Mouse (Mus musculus) brown adipose tissue, adult 24 weeks (tissue): ENCODE data around the gene Setd1a. TPM values are rescaled to one million over a fixed set of nuclear protein-coding genes. Genes with fewer than 3 reads are reported as not detected.

Experiments used
- H3K27ac ChIP-seq: fragments of 200-500 bp; replicated peaks from 2 replicates; pipeline ENCODE4 v1.5.1; 2012; ENCODE audit warnings: low read depth, mild to moderate bottlenecking, low read length
- H3K4me1 ChIP-seq: fragments of 200-500 bp; 2 replicates; pipeline ENCODE4 v1.6.1; 2012; ENCODE audit warnings: low read length, mixed read lengths; ENCODE audit not compliant: control insufficient read depth, insufficient read depth, insufficient read length
- H3K4me3 ChIP-seq: fragments of 200-500 bp; 2 replicates; pipeline ENCODE4 v1.5.1; 2012; ENCODE audit warnings: low read depth, mild to moderate bottlenecking, low read length, moderate library complexity; ENCODE audit not compliant: insufficient read depth
- polyA plus RNA-seq: library from polyadenylated mRNA; stranded (reverse); fragments of >200 nt; gene quantifications from 2 replicates; pipeline ENCODE4 v1.2.4, GENCODE M21; 2012; ENCODE audit not compliant: missing spikeins, insufficient read depth, insufficient read length

Gene Setd1a
- polyA plus RNA-seq, 1 experiment = 11.7 TPM

GRCm38 (mm10) chr7:127772080-127772479, 4.4 kb upstream of the Setd1a start:
- Histone ChIP-seq H3K4me1 (peaks cover 10% of the 10 kb centered on the region), H3K4me3 (no peak overlapping the region), H3K27ac (no peak overlapping the region)

- Histone ChIP-seq H3K4me3 (no peak overlapping the region), H3K4me1 (peaks cover 10% of the 10 kb centered on the region), H3K27ac (no peak overlapping the region)
These were observed 3.9 kb upstream of the Setd1a start for GRCm38 (mm10) chr7:127772557-127772956.

GRCm38 (mm10) chr7:127773664-127774384, 2.6 kb upstream of the Setd1a start:
- no peak overlapping the region for H3K4me3 ChIP-seq
- H3K4me1 ChIP-seq = peaks cover 10% of the 10 kb centered on the region
- 0 out of 2 replicates have a peak overlapping the region, but pooled peaks have one; percentile 7 for H3K27ac ChIP-seq

- peaks cover 10% of the 10 kb centered on the region for H3K4me1 ChIP-seq
- peak overlapping the region; percentile 73 for H3K4me3 ChIP-seq
- peak overlapping the region; percentile 68 for H3K27ac ChIP-seq
These were observed 633 bp upstream of the Setd1a start for GRCm38 (mm10) chr7:127775837-127776236.

GRCm38 (mm10) chr7:127776878-127777473, 506 bp downstream of the Setd1a start:
- Histone ChIP-seq H3K4me1 (peaks cover 6% of the 10 kb centered on the region), H3K27ac (peak overlapping the region; percentile 97), H3K4me3 (peak overlapping the region; percentile 73)

GRCm38 (mm10) chr7:127777474-127778266, 1.2 kb downstream of the Setd1a start:
- peaks cover 6% of the 10 kb centered on the region for H3K4me1 ChIP-seq
- H3K4me3 ChIP-seq = peak overlapping the region; percentile 73
- H3K27ac ChIP-seq = peak overlapping the region; percentile 69; the same call in 1 of the 2 replicates

GRCm38 (mm10) chr7:127778350-127778749, 1.9 kb downstream of the Setd1a start:
- H3K4me1 ChIP-seq = peaks cover 6% of the 10 kb centered on the region
- H3K27ac ChIP-seq = no peak overlapping the region
- H3K4me3 ChIP-seq = peak overlapping the region; percentile 73

- Histone ChIP-seq H3K4me3 (no peak within 1 kb of the TSS), H3K27ac (no peak within 1 kb of the TSS), H3K4me1 (no peaks in the 10 kb centered on the region)
These were observed 8.8 kb downstream of the Setd1a start, which contains the start of gene Gm49388 for GRCm38 (mm10) chr7:127785308-127785707. Gm49388 (plus strand) TSS chr7:127785608.

- no peak overlapping the region for H3K27ac ChIP-seq
- no peak overlapping the region for H3K4me3 ChIP-seq
- H3K4me1 ChIP-seq = peaks cover 7% of the 10 kb centered on the region; the same call in 1 of the 2 replicates
These were observed 20.8 kb downstream of the Setd1a start for GRCm38 (mm10) chr7:127797076-127797845.

- Histone ChIP-seq H3K4me3 (no peak overlapping the region), H3K27ac (no peak overlapping the region), H3K4me1 (peaks cover 8% of the 10 kb centered on the region; the same call in 1 of the 2 replicates)
These were observed 22.1 kb downstream of the Setd1a start for GRCm38 (mm10) chr7:127798591-127798990.

- H3K4me3 ChIP-seq = no peak overlapping the region
- H3K27ac ChIP-seq = no peak overlapping the region
- H3K4me1 ChIP-seq = peaks cover 8% of the 10 kb centered on the region; the same call in 1 of the 2 replicates
These were observed 22.7 kb downstream of the Setd1a start for GRCm38 (mm10) chr7:127799211-127799610.

GRCm38 (mm10) chr7:127799738-127800137, 23.3 kb downstream of the Setd1a start:
- Histone ChIP-seq H3K27ac (no peak overlapping the region), H3K4me1 (peaks cover 8% of the 10 kb centered on the region; the same call in 1 of the 2 replicates), H3K4me3 (no peak overlapping the region)

- Histone ChIP-seq H3K4me3 (peak within 1 kb of the TSS; percentile 54), H3K4me1 (peaks cover 8% of the 10 kb centered on the region; the same call in 1 of the 2 replicates), H3K27ac (peak within 1 kb of the TSS; percentile 68)
These were observed 24.1 kb downstream of the Setd1a start, which contains the start of gene Hsd3b7 for GRCm38 (mm10) chr7:127800435-127801009. Hsd3b7 (plus strand) TSS chr7:127800604.

GRCm38 (mm10) chr7:127801010-127801621, 24.6 kb downstream of the Setd1a start:
- Histone ChIP-seq H3K4me1 (peaks cover 8% of the 10 kb centered on the region; the same call in 1 of the 2 replicates), H3K4me3 (peak overlapping the region; percentile 54), H3K27ac (peak overlapping the region; percentile 68)
